Mouse (Mus musculus) kidney, adult 8-10 months (tissue): ENCODE results near the gene Pif1.

Experiments
- DNase-seq, 2 experiments: peaks; one replicate each; pipeline ENCODE4 v3.0.0; 2022

Pif1 gene

DNA sequence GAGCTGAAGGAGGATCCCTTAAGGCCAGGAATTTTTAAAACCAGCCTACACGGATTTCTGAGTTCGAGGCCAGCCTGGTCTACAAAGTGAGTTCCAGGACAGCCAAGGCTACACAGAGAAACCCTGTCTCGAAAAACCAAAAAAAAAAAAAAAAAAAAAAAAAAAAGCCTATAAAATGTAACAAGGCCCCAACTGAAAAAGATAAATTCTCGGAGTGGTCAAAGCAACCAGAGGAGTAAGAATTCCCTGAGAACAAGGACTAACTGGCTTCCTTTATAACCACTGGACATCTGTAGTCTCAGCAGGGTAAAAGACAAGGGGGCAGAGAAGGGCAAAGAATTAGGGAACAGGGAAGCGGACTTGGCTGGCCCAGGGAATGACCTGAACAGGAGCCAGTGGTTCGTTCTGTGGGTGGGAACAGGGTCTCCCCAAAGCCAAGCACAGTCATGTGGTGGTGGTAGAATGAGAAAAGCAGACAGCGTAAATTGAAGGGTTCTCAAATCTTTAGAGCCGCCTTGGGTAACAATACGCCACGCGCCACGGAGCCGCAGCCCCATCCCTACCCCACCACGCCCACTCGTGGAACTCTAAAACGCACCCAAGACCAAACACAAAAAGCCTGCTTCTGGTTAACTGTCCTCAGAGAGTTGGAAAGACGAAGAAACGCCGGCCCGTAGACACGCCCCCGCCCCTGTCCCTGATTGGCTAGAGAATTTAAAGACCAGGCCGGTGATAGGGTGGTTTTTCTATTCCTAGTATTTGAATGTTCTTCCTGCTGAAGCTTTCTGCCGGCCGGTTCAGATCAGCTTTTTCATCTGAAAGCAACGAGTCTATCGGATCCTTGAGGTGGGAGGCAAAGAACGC, at the start of gene Pif1:
Gene Pif1, plus strand, starts transcription at position 755 of the 864 bp plus-strand sequence.
- DNase-seq: peak; percentile 70 to 87

- DNase-seq: peak in 1 of 2 experiments; percentile 23
These were observed 48.9 kb upstream of the Pif1 start for GRCm38 (mm10) chr9:65537901-65538630.

DNA sequence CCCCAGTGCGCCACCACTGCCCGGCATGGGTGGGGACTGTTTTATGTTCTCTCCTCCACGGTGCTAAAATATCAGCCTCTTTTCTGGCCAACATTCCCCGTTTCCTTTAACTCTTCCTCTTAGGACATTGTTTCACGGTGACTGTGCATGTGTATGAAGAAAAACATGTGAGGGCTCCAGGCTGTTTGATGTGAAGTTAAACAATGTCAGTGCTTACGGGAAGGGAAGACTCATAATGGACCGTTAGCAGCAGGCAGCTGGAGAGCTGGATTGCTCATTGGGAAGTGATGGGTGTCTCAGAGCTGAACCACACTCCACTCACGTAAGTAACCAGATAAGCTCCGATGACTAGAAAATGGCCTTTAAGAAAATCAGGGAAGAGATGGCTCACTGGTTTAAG, 47.3 kb upstream of the Pif1 start:
- DNase-seq: no peak

- no peak for DNase-seq
These were observed 45.6 kb upstream of the Pif1 start for GRCm38 (mm10) chr9:65541126-65542068.

- no peak for DNase-seq
These were observed 44.8 kb upstream of the Pif1 start for GRCm38 (mm10) chr9:65542111-65542524.

- no peak for DNase-seq
These were observed 41.1 kb upstream of the Pif1 start for GRCm38 (mm10) chr9:65545635-65546412.

DNA sequence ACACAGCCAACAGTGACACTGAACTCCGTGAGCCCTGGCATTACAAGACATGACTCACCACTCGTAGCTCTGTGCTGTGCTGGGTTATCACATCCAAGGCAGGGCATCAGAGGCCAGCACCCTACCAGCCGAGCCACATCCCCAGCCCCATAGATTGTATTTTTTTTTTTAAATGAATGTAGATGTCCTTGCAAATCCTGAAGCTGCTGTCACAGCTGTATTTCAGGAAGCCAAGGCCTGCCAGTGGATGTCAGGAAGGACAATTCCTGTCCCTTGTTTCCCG, 40.6 kb upstream of the Pif1 start:
- DNase-seq: no peak

- DNase-seq: no peak
These were observed 39.8 kb upstream of the Pif1 start for GRCm38 (mm10) chr9:65547111-65547510.

DNA sequence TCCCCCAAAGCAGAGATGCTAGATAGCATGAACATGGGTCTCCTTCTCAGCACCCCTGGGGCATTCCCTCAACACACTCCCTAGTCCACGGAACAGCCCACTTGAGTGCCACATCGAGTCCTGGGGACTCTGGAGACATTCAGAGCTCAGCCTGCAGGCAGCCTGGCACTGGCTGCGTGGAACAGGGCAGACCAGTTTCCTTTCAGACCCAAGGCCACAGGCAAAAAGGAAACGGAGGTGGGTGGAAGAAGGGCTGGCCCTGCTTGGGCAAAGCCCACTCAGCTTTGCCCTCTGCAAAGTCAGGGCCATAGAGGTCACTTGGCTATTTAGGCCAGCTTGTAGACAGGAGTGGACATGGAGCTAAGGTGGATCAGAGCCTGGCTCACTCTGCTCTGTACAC, 39.1 kb upstream of the Pif1 start:
- DNase-seq: no peak

GRCm38 (mm10) chr9:65548311-65548710, 38.6 kb upstream of the Pif1 start:
- DNase-seq: no peak

- DNase-seq: no peak
These were observed 37.8 kb upstream of the Pif1 start for GRCm38 (mm10) chr9:65549139-65549538.

- no peak for DNase-seq
These were observed 37.3 kb upstream of the Pif1 start for GRCm38 (mm10) chr9:65549643-65550042.

DNA sequence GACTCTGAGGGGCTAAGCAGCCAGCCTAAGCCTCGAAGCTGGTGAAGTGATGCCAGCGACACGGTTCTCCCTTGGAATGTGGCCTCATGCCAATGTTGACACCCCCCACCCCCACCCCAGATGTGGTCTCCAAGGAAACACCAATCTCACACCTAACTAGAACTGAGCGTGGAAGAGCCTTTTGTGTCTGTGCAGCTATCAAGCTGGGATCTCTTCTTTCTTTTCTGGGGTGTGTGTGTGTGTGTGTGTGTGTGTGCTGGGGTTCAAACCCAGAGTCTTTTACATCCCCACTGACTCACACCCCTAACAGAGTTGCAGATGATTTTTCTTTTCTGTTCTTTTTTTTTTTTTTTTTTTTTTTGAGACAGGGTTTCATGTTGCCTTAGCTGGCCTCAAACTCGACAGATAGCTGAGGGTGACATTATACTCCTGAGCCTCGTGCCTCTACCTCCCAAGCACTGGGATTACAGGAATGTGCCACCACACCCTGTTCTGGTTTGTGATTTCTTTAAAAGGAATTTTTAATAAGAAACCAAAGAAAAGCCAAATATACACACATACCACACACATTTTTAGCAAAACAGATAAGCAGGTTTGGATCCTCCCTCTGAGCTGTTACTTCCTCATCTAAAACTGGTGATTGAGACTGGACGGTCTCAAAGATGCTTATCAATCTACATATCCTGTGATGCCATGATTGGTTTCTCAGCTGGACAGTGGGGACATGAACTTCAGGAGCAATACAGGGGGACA, 36.7 kb upstream of the Pif1 start:
- no peak for DNase-seq

GRCm38 (mm10) chr9:65551035-65551434, 35.9 kb upstream of the Pif1 start:
- DNase-seq: peak; percentile 55 to 60

GRCm38 (mm10) chr9:65552141-65552540, 34.8 kb upstream of the Pif1 start:
- peak; percentile 33 to 38 for DNase-seq

DNA sequence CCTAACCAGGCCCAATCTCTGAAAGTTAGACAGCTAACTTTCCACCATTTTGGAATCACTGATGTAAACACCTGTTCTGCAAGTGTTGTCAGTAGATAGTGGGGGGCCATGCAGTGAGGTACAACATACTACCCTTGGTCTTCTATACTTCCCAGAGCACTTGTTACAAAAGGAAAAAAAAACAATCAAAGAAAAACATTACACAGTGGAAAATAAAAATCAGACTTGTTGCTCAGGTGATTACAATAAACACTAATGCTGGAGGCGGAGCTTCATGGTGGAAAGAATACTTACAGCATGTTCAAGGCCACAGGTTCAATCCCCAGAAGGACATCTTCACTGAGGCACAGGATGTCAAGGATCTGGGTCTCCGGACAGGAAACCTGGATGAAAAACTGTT, 34.2 kb upstream of the Pif1 start:
- no peak for DNase-seq

DNA sequence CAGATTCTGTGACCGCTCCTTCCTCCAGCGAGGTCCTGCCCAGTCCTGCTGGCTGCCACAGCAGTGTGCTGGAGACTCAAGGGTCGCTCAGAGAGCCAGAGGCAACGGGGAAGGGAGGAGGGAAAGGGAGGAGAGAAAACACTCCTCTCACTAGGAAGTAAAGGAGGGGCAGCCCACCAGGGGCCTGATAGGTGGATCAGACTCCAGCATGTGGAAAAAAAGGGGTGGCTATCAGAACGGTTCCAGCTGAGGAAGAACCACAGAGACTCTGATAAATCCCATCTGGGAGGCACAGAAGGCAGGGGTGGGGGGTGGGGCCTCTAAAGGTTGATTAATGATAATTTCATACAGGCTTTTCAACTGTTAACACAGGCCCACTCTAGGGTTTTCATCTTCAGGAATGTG, 32.0 kb upstream of the Pif1 start:
- no peak for DNase-seq

GRCm38 (mm10) chr9:65555621-65556020, 31.3 kb upstream of the Pif1 start:
- DNase-seq: no peak

DNA sequence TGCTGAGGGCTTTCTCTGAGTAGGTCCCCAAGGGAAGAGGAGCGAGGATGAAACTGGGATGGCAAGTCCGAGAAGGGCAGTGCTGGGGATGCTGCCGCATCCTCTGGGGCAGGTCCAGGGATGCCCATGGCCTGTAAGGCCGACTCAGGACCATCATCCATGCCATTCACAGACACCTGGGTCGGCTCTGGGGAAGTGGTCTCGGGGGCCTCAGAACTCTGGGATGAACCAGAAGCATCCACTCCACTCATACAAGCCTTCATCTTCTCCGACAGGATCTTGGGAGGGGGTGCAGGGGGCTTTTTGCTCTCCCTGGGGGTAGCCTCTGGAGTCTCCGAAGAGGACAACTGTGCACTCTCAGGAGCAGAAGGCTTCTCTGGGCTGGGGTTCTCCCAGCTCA, 30.6 kb upstream of the Pif1 start:
- DNase-seq: no peak

DNA sequence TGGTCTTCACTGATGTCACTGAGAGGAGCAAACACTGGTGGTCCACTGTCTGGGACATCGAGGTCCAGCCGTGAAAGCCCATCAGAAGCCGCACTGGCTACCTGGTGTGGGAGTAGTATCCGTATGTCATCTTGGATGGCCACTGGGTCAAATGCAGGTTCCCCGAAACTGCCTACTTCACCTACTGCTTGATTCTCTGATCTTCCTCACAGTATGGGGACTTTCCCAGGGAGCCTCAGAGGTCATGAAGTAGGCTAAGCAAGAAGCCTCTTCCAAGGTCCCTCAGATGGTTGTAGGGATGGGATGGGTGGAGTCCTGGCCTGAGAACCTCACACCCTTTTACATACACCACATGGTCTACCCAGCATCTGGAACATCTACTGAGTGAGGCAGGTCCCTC, 30.0 kb upstream of the Pif1 start:
- no peak for DNase-seq

DNA sequence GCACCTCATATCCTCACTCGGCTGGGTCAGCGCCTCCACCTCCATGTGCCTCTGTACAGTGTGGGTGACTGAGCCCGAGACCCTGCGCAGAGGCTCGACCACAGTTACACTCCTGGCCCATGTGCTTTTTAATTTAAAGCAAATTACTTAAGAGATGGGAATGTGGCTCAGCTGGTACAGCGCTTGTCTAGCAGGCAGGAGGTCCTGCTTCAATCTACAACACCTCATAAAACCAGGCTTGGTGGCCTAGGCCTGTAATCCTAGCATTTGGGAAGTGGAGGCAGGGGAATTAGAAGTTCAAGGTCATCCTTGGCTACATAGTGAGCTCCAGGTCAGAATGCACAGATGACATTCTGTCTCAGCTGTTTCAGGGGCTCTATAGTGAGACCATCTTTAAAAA, 28.2 kb upstream of the Pif1 start:
- DNase-seq: no peak

GRCm38 (mm10) chr9:65561016-65561415, 25.9 kb upstream of the Pif1 start:
- DNase-seq: peak; percentile 37 to 74
